Mouse (Mus musculus) frontal cortex, postnatal 36 days (tissue): ENCODE results near the gene Rasa4.
A peak's percentile ranks its signal among the peaks of the same experiment; 100 is the strongest.
"Not testable (repeated sequence)": the region's sequence is repeated elsewhere in the genome, so short reads cannot be mapped to it uniquely, and the experiment has no call there.

Source experiments
- DNase-seq, 2 experiments: peaks; one replicate each; pipeline ENCODE4 v3.0.0; 2022; ENCODE audit warnings: low spot score in 2 of 2

Rasa4 gene

GRCm38 (mm10) chr5:136066404-136067148, 17.1 kb upstream of the Rasa4 start:
- not testable (repeated sequence) for DNase-seq

GRCm38 (mm10) chr5:136069411-136069810, 14.3 kb upstream of the Rasa4 start:
- DNase-seq, result no peak

- DNase-seq, result no peak
These were observed 10.7 kb upstream of the Rasa4 start for GRCm38 (mm10) chr5:136073051-136073450.

GRCm38 (mm10) chr5:136073526-136073925, 10.2 kb upstream of the Rasa4 start:
- DNase-seq, result no peak

- no peak for DNase-seq
These were observed 8.6 kb upstream of the Rasa4 start for GRCm38 (mm10) chr5:136075076-136075475.

GRCm38 (mm10) chr5:136076284-136076683, 7.4 kb upstream of the Rasa4 start:
- DNase-seq, result peak in 1 of 2 experiments; percentile 30

GRCm38 (mm10) chr5:136077001-136077550, 6.6 kb upstream of the Rasa4 start:
- DNase-seq, result no peak

DNA sequence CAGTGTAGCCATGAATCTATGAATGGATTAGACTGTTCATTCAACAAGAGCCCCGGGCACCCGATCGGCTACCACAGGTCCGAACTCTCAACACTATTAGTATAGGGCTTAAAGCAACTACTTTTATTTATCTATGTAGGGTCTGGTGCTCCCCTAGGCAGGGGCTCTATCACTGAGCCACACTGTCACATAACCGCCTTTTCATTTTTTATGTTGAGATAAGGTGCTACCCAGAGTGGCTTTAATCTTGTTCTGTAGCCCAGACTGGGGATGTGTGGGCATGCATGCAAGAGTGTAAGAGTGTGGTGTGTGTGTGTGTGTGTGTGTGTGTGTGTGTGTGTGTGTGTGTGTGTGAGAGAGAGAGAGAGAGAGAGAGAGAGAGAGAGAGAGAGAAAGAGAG, 5.6 kb upstream of the Rasa4 start:
- no peak for DNase-seq

DNA sequence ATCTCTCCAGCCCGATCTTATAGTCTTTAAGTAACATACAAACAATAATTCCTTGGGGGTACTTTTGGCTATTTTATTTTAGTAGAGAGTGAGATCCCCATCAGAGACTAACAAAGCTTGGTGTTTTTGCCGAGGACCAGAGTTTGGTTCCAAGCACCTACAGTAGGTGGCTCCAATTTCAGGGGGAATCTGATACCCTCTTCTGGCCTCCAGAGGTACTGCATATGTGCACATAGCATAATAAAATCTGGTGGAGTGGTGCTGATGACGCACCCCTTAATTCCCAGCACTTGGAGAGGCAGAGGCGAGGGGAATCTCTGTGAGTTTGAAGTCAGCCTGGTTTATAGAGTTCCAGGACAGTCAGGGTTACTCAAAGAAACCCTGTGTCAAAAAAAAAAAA, 1.4 kb upstream of the Rasa4 start:
- DNase-seq, result no peak

DNA sequence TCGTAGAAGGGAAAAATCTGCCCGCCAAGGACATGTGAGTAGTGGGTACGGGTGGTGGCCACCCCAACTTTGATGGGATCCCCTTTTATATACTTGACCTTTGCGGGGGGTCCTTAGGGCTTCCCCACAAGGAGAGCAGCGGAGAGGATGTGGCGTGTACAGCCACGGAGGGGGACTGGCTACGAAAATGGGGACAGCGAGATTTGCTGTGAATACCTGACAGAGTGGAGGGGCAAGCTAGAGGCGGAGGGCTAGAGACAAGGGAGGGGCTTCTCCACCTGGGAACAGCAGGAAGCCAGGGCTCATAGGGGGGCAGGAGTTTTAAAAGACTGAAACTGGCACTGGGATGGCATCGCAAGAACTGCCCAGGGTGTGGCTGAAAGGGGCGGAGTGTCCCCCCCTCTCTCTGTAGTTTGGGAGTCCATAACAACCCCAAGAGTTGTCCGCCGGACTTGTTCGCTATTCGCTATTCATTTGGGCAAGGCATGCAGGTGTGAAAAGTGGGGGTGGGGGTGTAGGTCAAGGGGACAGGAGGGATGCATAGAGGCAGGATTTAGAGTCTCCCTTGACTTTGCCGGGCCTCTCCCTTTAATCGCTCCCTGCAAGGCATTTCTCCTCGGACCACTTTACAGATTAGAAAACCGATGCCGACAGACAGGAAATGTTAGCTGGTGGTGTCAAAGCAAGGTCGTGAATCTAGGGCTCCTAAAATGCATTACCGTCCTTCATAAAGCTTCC, 597 bp downstream of the Rasa4 start:
- DNase-seq, result no peak

GRCm38 (mm10) chr5:136084891-136085651, 1.4 kb downstream of the Rasa4 start:
- no peak for DNase-seq

GRCm38 (mm10) chr5:136086290-136086689, 2.6 kb downstream of the Rasa4 start:
- DNase-seq, result no peak

DNA sequence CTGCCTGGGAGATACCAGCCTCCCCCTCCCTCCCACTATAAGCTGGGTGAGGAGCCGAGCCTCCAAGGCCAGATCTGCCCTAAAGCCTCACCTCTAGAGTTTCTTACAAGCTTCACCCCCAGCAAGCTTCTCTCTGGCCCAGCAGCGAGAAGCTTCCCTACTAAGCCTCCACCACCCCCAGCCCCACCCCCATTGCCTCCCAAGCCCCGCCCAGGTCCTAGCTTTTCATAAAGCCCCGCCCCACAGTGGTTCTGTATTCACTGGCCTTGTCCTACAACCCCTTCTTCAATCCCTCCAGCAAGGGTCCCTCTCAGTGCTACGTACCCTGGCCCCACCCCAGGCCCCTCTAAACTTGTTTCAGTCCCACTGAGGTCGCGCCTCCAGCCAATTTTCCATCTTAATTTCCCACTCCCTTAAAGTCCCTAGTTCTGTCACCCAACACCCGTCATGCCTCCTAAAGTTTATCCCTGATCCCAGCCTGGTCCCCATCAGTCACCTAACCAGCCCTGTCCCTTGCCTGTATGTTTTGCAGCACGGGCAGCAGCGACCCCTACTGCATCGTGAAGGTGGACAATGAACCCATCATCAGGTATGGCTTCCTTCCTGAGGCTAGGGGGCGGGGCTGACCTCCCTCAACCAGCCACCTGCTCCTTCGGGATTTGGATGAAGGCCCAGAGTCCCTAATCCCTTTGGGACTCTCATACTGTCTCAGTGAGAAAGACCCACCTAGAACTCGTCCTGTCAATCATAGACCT, 5.3 kb downstream of the Rasa4 start:
- no peak for DNase-seq

- DNase-seq, result no peak
These were observed 8.2 kb downstream of the Rasa4 start for GRCm38 (mm10) chr5:136091927-136092326.

GRCm38 (mm10) chr5:136094249-136095010, 10.7 kb downstream of the Rasa4 start:
- peak; percentile 29 to 31 for DNase-seq

GRCm38 (mm10) chr5:136095089-136095488, 11.4 kb downstream of the Rasa4 start:
- no peak for DNase-seq

GRCm38 (mm10) chr5:136098536-136098935, 14.8 kb downstream of the Rasa4 start:
- DNase-seq, result no peak

GRCm38 (mm10) chr5:136102099-136102820, 18.5 kb downstream of the Rasa4 start:
- peak; percentile 62 to 75 for DNase-seq

GRCm38 (mm10) chr5:136104511-136104910, 20.8 kb downstream of the Rasa4 start:
- DNase-seq, result no peak

GRCm38 (mm10) chr5:136108486-136108885, 24.8 kb downstream of the Rasa4 start:
- no peak for DNase-seq
